Comparison of ENCODE assay signal across 18 mouse cellular contexts in the genomic region with DNA sequence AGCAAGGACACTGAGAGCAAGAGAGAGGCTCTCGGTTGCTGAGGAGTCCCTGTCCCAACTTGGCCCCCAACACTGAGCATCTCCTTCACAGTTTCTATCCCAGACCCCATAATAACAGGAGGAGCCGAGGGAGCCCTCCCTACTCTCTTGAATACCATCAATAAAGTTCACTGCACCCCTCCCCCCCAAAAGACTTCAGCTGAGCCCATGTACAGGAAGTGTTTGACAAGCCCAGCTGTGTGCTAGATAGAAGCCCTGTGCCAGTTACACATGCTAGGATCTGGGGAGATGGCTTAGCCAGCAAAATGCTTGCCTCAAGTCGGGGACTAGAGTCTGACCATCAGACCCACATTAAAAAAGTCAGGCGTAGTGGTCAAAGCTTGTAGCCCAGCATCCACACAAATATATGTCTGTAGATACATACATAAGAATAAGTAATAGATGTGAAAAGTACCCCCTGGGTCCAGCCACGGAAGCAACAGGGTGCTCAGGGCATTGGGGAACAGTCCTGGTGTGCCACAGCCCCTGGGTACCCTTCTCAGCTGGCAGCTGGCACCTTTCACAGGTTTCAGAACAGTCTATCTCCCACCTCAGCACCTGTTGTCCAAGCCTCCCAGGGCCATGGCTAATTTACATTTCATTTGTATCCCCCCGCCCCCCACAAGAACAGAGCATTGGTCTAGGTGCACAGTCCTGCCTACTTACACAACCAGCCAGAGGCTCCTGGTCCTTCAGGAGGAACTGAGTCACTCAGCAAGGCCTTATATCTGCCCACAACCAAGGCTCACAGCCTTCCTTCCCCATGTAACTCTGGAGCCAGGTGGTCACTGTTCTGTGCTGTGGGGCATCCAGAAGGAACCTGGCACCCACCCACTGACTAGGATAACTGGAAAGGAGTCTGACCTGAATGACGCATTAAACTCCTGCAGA. TPM values are rescaled to one million over a fixed set of nuclear protein-coding genes. Genes with fewer than 3 reads are reported as not detected.
DNase-seq lines count a peak whose midpoint lies in the region; ATAC-seq and TF ChIP-seq lines count a peak whose summit lies in the region.
"Had no signal": no experiment of that assay in that cellular context is flagged by ENCODE, and none has a peak within 500 bp of the region (broad histone marks: within the 10 kb centered on the region; RNA-seq: fewer than 3 reads in every experiment).

No protein-coding gene starts in this region.

- H3K9me3 ChIP-seq in megakaryocyte, embryonic 14.5 days = no peaks in the 10 kb centered on the region
- H3K9me3 ChIP-seq in CH12.LX (replicated peaks; ENCODE audit: low read length) = peaks cover 5% of the 10 kb centered on the region
- H3K9me3 ChIP-seq: embryonic facial prominence, embryonic 13.5 days; forebrain, embryonic 13.5 days; heart, embryonic 13.5 days; hindbrain, embryonic 15.5 days had no signal

- H3K4me1 ChIP-seq in megakaryocyte, embryonic 14.5 days = peaks cover 40% of the 10 kb centered on the region
- peaks cover 60 to 91% of the 10 kb centered on the region in 2 experiments for H3K4me1 ChIP-seq in CH12.LX (ENCODE audit: control insufficient read depth in 1 of 2, insufficient read depth in 2 of 2)

- H3K4me3 ChIP-seq in megakaryocyte, embryonic 14.5 days (replicated peaks) = peak overlapping the region; percentile 42
- H3K4me3 ChIP-seq in CH12.LX (replicated peaks in 1 of 3; ENCODE audit: low read depth in 2 of 3, low read length in 2 of 3, poor library complexity in 1 of 3) = no peak overlapping the region
- H3K4me3 ChIP-seq: embryonic facial prominence, embryonic 13.5 days; forebrain, embryonic 13.5 days; heart, embryonic 13.5 days; hindbrain, embryonic 15.5 days had no signal

- H3K27ac ChIP-seq in CH12.LX (ENCODE audit: insufficient read depth, low read depth) = peak overlapping the region; percentile 99
- H3K27ac ChIP-seq: embryonic facial prominence, embryonic 13.5 days; forebrain, embryonic 13.5 days; heart, embryonic 13.5 days; hindbrain, embryonic 15.5 days had no signal

- H3K4me2 ChIP-seq in CH12.LX (ENCODE audit: insufficient read depth, low read depth, poor library complexity, severe bottlenecking) = no peak overlapping the region
- H3K4me2 ChIP-seq: embryonic facial prominence, embryonic 13.5 days; forebrain, embryonic 13.5 days; heart, embryonic 13.5 days; hindbrain, embryonic 15.5 days had no signal

- no peak for TF ChIP-seq CTCF in CH12.LX (conservative IDR thresholded peaks at IDR 0.05 in 1 of 2, IDR thresholded peaks at IDR 0.05 in 1 of 2; ENCODE audit: low read depth in 2 of 2, low read length in 2 of 2)

- dilution Hi-C loops in CH12.LX (cut with MboI; ENCODE audit: extremely low pct_ligation_motif_present, extremely low pct_unique_long_range_greater_than_20kb, low sequenced_read_pairs) = no loop called here

- H3K27me3 ChIP-seq in megakaryocyte, embryonic 14.5 days (replicated peaks) = no peaks in the 10 kb centered on the region
- no peaks in the 10 kb centered on the region for H3K27me3 ChIP-seq in CH12.LX (replicated peaks)

- TF ChIP-seq RAD21 in CH12.LX (IDR thresholded peaks at IDR 0.05; ENCODE audit: low read depth, low read length) = no peak; the same call in 1 of the 2 replicates

- no peak for ATAC-seq in megakaryocyte, adult 5-6 weeks (ENCODE audit: poor library complexity, severe bottlenecking)
- ATAC-seq: forebrain, embryonic 13.5 days; forebrain, postnatal 0 days had no signal

- TF ChIP-seq EP300 in CH12.LX (IDR thresholded peaks at IDR 0.05; ENCODE audit: low read length) = no peak

- peaks cover 4% of the 10 kb centered on the region for H3K79me2 ChIP-seq in CH12.LX (replicated peaks; ENCODE audit: control insufficient read depth, extremely low read depth, insufficient read depth, poor library complexity, severe bottlenecking)

- in situ Hi-C loops in CH12.LX (cut with MboI; ENCODE audit: low pct_ligation_motif_present, low pct_unique_long_range_greater_than_20kb, low sequenced_read_pairs) = no loop called here

- peaks cover 64% of the 10 kb centered on the region for H3K36me3 ChIP-seq in megakaryocyte, embryonic 14.5 days (replicated peaks; ENCODE audit: low read length)
- peaks cover 26 to 43% of the 10 kb centered on the region in 2 experiments for H3K36me3 ChIP-seq in CH12.LX (replicated peaks in 1 of 2; ENCODE audit: control insufficient read depth in 1 of 2, insufficient read depth in 1 of 2, low read length in 1 of 2)

- DNase-seq in CH12.LX (ENCODE audit: extremely low read depth) = peak; percentile 74
- peak; percentile 67 for DNase-seq in thymus, postnatal 10 days (ENCODE audit: low spot score in 2 of 2)
- DNase-seq in thymus, postnatal 4 days = peak; percentile 70
- DNase-seq in kidney, postnatal 36 days = no peak
- no peak for DNase-seq in right cerebral cortex, postnatal 10 days (ENCODE audit: low spot score in 2 of 2)
- DNase-seq: adrenal gland, adult 8-10 months; cerebellum, adult 11 months; cerebellum, adult 8-10 months; cerebellum, postnatal 14 days; forebrain, postnatal 0 days; gastrocnemius, postnatal 14 days; heart, postnatal 36 days had no signal

- TF ChIP-seq POLR2A in CH12.LX (IDR thresholded peaks at IDR 0.05; ENCODE audit: low read depth, low read length) = peak; percentile 62

- no peak overlapping the region for H3K9ac ChIP-seq in CH12.LX (ENCODE audit: insufficient read depth, low read depth)
- H3K9ac ChIP-seq: embryonic facial prominence, embryonic 13.5 days; forebrain, embryonic 13.5 days; forebrain, postnatal 0 days; heart, embryonic 13.5 days; hindbrain, embryonic 15.5 days had no signal

TF ChIP-seq in CH12.LX, 34 proteins besides CTCF, POLR2A, EP300 and RAD21 (continues in another document):
- no peak for TF ChIP-seq GABPA (IDR thresholded peaks at IDR 0.05; ENCODE audit: insufficient replicate concordance, low read depth, low read length)
- no peak for TF ChIP-seq HCFC1 (IDR thresholded peaks at IDR 0.05; ENCODE audit: low read depth, low read length)
- peak; percentile 82; the same call in 1 of the 2 replicates for TF ChIP-seq TCF12 (IDR thresholded peaks at IDR 0.05; ENCODE audit: low read depth, low read length)
- 0 out of 2 replicates have a peak, but pooled peaks have one; percentile 1 for TF ChIP-seq JUN (IDR thresholded peaks at IDR 0.05; ENCODE audit: insufficient read depth, low read depth, low read length)
- TF ChIP-seq ETS1 (conservative IDR thresholded peaks at IDR 0.05; ENCODE audit: low read depth, low read length) = peak; percentile 60
- TF ChIP-seq MEF2A (IDR thresholded peaks at IDR 0.05; ENCODE audit: borderline replicate concordance, low read depth, low read length) = peak; percentile 65; the same call in 1 of the 2 replicates
- TF ChIP-seq TBP (conservative IDR thresholded peaks at IDR 0.05; ENCODE audit: low read depth, low read length) = 0 out of 2 replicates have a peak, but pooled peaks have one; percentile 36
- no peak for TF ChIP-seq MAZ (IDR thresholded peaks at IDR 0.05; ENCODE audit: low read depth, low read length)
- TF ChIP-seq UBTF (IDR thresholded peaks at IDR 0.05; ENCODE audit: low read depth, low read length) = no peak
- no peak for TF ChIP-seq ZC3H11A (IDR thresholded peaks at IDR 0.05; ENCODE audit: low read depth, low read length)
- TF ChIP-seq NELFE (IDR thresholded peaks at IDR 0.05; ENCODE audit: low read depth, low read length) = peak; percentile 49; the same call in 1 of the 2 replicates
- TF ChIP-seq SMC3 (IDR thresholded peaks at IDR 0.05; ENCODE audit: low read depth, low read length) = 0 out of 2 replicates have a peak, but pooled peaks have one; percentile 6
- TF ChIP-seq IRF4 (IDR thresholded peaks at IDR 0.05; ENCODE audit: low read depth, low read length) = peak; percentile 68; the same call in 1 of the 2 replicates
- no peak for TF ChIP-seq USF2 (conservative IDR thresholded peaks at IDR 0.05; ENCODE audit: low read depth, low read length)
- no peak for TF ChIP-seq ZKSCAN1 (IDR thresholded peaks at IDR 0.05; ENCODE audit: borderline replicate concordance, low read depth, low read length)
- TF ChIP-seq E2F4 (IDR thresholded peaks at IDR 0.05; ENCODE audit: insufficient replicate concordance, low read depth, low read length) = no peak

RNA-seq across cellular contexts. Expression of gene Mef2b, which starts 8.4 kb away (rescaled TPM):
- 1.3 and 1.9 TPM in 2 replicates for polyA plus RNA-seq in megakaryocyte, embryonic 14.5 days (2012; ENCODE audit: insufficient read depth, low replicate concordance)
- 0.39 TPM in 1 of 2 replicates, not detected in the other for total RNA-seq in megakaryocyte, adult 5-6 weeks (2015)
- total RNA-seq in megakaryocyte, adult 5-6 weeks (2017) = not detected in 2 replicates
- total RNA-seq in CH12.LX (2012; rRNA removed) = 194 and 232 TPM in 2 replicates
- total RNA-seq in CH12.LX (2014; rRNA removed) = 60.1 and 61.0 TPM in 2 replicates
- 130 and 168 TPM in 2 replicates for polyA plus RNA-seq in CH12.LX (2012; ENCODE audit: insufficient read length, low read depth)

RNA-seq across cellular contexts. Expression of gene Borcs8, which starts 8.6 kb away (rescaled TPM):
- 20.7 and 53.5 TPM in 2 replicates for polyA plus RNA-seq in megakaryocyte, embryonic 14.5 days (2012; ENCODE audit: insufficient read depth, low replicate concordance)
- 35.3 and 51.3 TPM in 2 replicates for total RNA-seq in megakaryocyte, adult 5-6 weeks (2015)
- 32.2 and 35.8 TPM in 2 replicates for total RNA-seq in megakaryocyte, adult 5-6 weeks (2017)
- total RNA-seq in CH12.LX (2012; rRNA removed) (56.4 and 63.9 TPM in 2 replicates), CH12.LX (2014; rRNA removed) (22.2 and 28.7 TPM in 2 replicates)
- 44.0 and 45.8 TPM in 2 replicates for polyA plus RNA-seq in CH12.LX (2012; ENCODE audit: insufficient read length, low read depth)

RNA-seq across cellular contexts. Expression of gene Rfxank, which starts 9.0 kb away (rescaled TPM):
- 8.9 and 18.5 TPM in 2 replicates for polyA plus RNA-seq in megakaryocyte, embryonic 14.5 days (2012; ENCODE audit: insufficient read depth, low replicate concordance)
- 13.6 and 16.3 TPM in 2 replicates for total RNA-seq in megakaryocyte, adult 5-6 weeks (2015)
- total RNA-seq in megakaryocyte, adult 5-6 weeks (2017) = 12.5 and 14.5 TPM in 2 replicates
- total RNA-seq in CH12.LX (2012; rRNA removed) (13.8 and 17.2 TPM in 2 replicates), CH12.LX (2014; rRNA removed) (10.5 and 13.4 TPM in 2 replicates)
- polyA plus RNA-seq in CH12.LX (2012; ENCODE audit: insufficient read length, low read depth) = 9.5 and 12.3 TPM in 2 replicates

RNA-seq across cellular contexts. Expression of gene Nr2c2ap, which starts 16.8 kb away (rescaled TPM):
- 14.3 TPM in 1 of 2 replicates, not detected in the other for polyA plus RNA-seq in megakaryocyte, embryonic 14.5 days (2012; ENCODE audit: insufficient read depth, low replicate concordance)
- 19.5 and 25.6 TPM in 2 replicates for total RNA-seq in megakaryocyte, adult 5-6 weeks (2015)
- 4.7 and 7.1 TPM in 2 replicates for total RNA-seq in megakaryocyte, adult 5-6 weeks (2017)
- total RNA-seq in CH12.LX (2012; rRNA removed) (22.7 and 27.4 TPM in 2 replicates), CH12.LX (2014; rRNA removed) (15.6 and 16.4 TPM in 2 replicates)
- polyA plus RNA-seq in CH12.LX (2012; ENCODE audit: insufficient read length, low read depth) = 61.3 and 71.3 TPM in 2 replicates

RNA-seq across cellular contexts. Expression of gene Tmem161a, which starts 24.2 kb away (rescaled TPM):
- 63.2 and 162 TPM in 2 replicates for polyA plus RNA-seq in megakaryocyte, embryonic 14.5 days (2012; ENCODE audit: insufficient read depth, low replicate concordance)
- total RNA-seq in megakaryocyte, adult 5-6 weeks (2015) = 7.4 and 7.8 TPM in 2 replicates
- total RNA-seq in megakaryocyte, adult 5-6 weeks (2017) = 3.9 and 8.5 TPM in 2 replicates
- 54.2 and 65.0 TPM in 2 replicates for total RNA-seq in CH12.LX (2012; rRNA removed)
- total RNA-seq in CH12.LX (2014; rRNA removed) = 68.2 and 73.6 TPM in 2 replicates
- 42.3 and 48.5 TPM in 2 replicates for polyA plus RNA-seq in CH12.LX (2012; ENCODE audit: insufficient read length, low read depth)

Comparison
In these comparisons a context has a peak if more than half of its experiments do, and no peak if none do; other contexts are left out.
1. DNase-seq: peak in CH12.LX (single experiment), thymus, postnatal 10 days (2 of 2) and thymus, postnatal 4 days (single experiment); none in kidney, postnatal 36 days (0 of 2) and right cerebral cortex, postnatal 10 days (0 of 2).
2. RNA of gene Mef2b, which starts 8.4 kb away (total RNA-seq): 60.1 to 232 TPM in CH12.LX; 0.39 TPM in megakaryocyte, adult 5-6 weeks; every median in the first group is over 10 times any median in the second.